Mouse (Mus musculus) heart, embryonic 11.5 days (tissue): ENCODE data around the gene Pcgf1. TPM values are rescaled to one million over a fixed set of nuclear protein-coding genes. Genes with fewer than 3 reads are reported as not detected.
A peak's percentile ranks its signal among the peaks of the same experiment; 100 is the strongest.

Experiments
- ATAC-seq: fragments of 200-750 bp; cut with Nextera tagmentation; replicated peaks from 2 replicates; pipeline ENCODE4 v1.8.0; 2017; ENCODE audit warnings: moderate library complexity; ENCODE audit not compliant: insufficient number of reproducible peaks, low FRiP score, low TSS enrichment
- H3K27ac ChIP-seq: fragments of 300-500 bp; sonication (generic); 2 replicates; pipeline ENCODE4 v1.5.1; 2014; ENCODE audit warnings: mild to moderate bottlenecking, low read depth, low read length
- H3K27me3 ChIP-seq: fragments of 300-500 bp; sonication (generic); 2 replicates; pipeline ENCODE4 v1.6.1; 2014; ENCODE audit warnings: mild to moderate bottlenecking, low read length, mixed read lengths; ENCODE audit not compliant: control insufficient read depth, insufficient read depth
- H3K36me3 ChIP-seq: fragments of 300-500 bp; sonication (generic); 2 replicates; pipeline ENCODE4 v1.6.1; 2014; ENCODE audit warnings: mild to moderate bottlenecking, low read length, moderate library complexity, mixed read lengths; ENCODE audit not compliant: control insufficient read depth, insufficient read depth
- H3K4me1 ChIP-seq: fragments of 300-500 bp; sonication (generic); 2 replicates; pipeline ENCODE4 v1.6.1; 2014; ENCODE audit warnings: low read length; ENCODE audit not compliant: control insufficient read depth, insufficient read depth
- H3K4me2 ChIP-seq: fragments of 300-500 bp; sonication (generic); 2 replicates; pipeline ENCODE4 v1.6.1; 2014; ENCODE audit warnings: mild to moderate bottlenecking, moderate library complexity
- H3K4me3 ChIP-seq: fragments of 300-500 bp; sonication (generic); 2 replicates; pipeline ENCODE4 v1.5.1; 2014; ENCODE audit warnings: low read depth, low read length
- H3K9ac ChIP-seq: fragments of 300-500 bp; sonication (generic); 2 replicates; pipeline ENCODE4 v1.6.1; 2014; ENCODE audit warnings: mild to moderate bottlenecking, low read depth, low read length, moderate library complexity
- H3K9me3 ChIP-seq: fragments of 300-500 bp; sonication (generic); replicated peaks from 2 replicates; pipeline ENCODE4 v1.6.1; 2016; ENCODE audit warnings: low read length; ENCODE audit not compliant: control insufficient read depth
- WGBS: fragments of 180-500 bp; shearing (Covaris S2); extraction: QIAGEN DNeasy Blood & Tissue Kit; methylation state at CpG from one replicate; pipeline ENCODE4 v1.1.7; 2014; ENCODE audit not compliant: insufficient replicate concordance; 5-methylcytosine and 5-hydroxymethylcytosine counted together
- polyA plus RNA-seq: library from polyadenylated mRNA; unstranded; fragments of >200 nt; fragmentation: Nextera tagmentation; extraction: Ambion mirVana; gene quantifications from 2 replicates; pipeline ENCODE4 v1.2.1, GENCODE M21; 2014

Pcgf1 gene
- polyA plus RNA-seq, 1 experiment from 2014 or later, result 15.1 TPM

GRCm38 (mm10) chr6:83101688-83102556 lies 24.3 kb downstream of the Pcgf1 start:
- H3K27ac ChIP-seq, result peak overlapping the region; percentile 68
- peak overlapping the region; percentile 87 for H3K4me2 ChIP-seq
- H3K4me1 ChIP-seq, result peaks cover 15% of the 10 kb centered on the region
- WGBS, result under 1% methylated on average over 72 of the region's 74 CpGs
- no peaks in the 10 kb centered on the region for H3K27me3 ChIP-seq
- no peaks in the 10 kb centered on the region for H3K9me3 ChIP-seq
- no peaks in the 10 kb centered on the region for H3K36me3 ChIP-seq
- H3K4me3 ChIP-seq, result peak overlapping the region; percentile 87
- H3K9ac ChIP-seq, result peak overlapping the region; percentile 85
- ATAC-seq, result peak; percentile 76

GRCm38 (mm10) chr6:83103130-83103650 lies 25.5 kb downstream of the Pcgf1 start:
- Histone ChIP-seq H3K9ac (peak overlapping the region; percentile 22; the same call in 1 of the 2 replicates), H3K4me3 (peak overlapping the region; percentile 87; the same call in 1 of the 2 replicates), H3K27me3 (no peaks in the 10 kb centered on the region), H3K27ac (no peak overlapping the region), H3K36me3 (no peaks in the 10 kb centered on the region), H3K4me2 (peak overlapping the region; percentile 87), H3K9me3 (no peaks in the 10 kb centered on the region), H3K4me1 (peaks cover 22% of the 10 kb centered on the region)
- peak; percentile 15 for ATAC-seq
- WGBS, result 36% methylated on average over 11 of the region's 11 CpGs

GRCm38 (mm10) chr6:83104158-83104557 lies 26.5 kb downstream of the Pcgf1 start:
- H3K4me2 ChIP-seq, result no peak overlapping the region
- peaks cover 24% of the 10 kb centered on the region for H3K4me1 ChIP-seq
- no peak for ATAC-seq
- H3K27me3 ChIP-seq, result no peaks in the 10 kb centered on the region
- no peak overlapping the region for H3K4me3 ChIP-seq
- WGBS, result 78% methylated on average over 4 of the region's 4 CpGs
- no peak overlapping the region for H3K27ac ChIP-seq
- H3K9ac ChIP-seq, result no peak overlapping the region
- H3K9me3 ChIP-seq, result no peaks in the 10 kb centered on the region
- no peaks in the 10 kb centered on the region for H3K36me3 ChIP-seq

GRCm38 (mm10) chr6:83107566-83108400 lies 30.1 kb downstream of the Pcgf1 start:
- 29% methylated on average over 13 of the region's 13 CpGs for WGBS

GRCm38 (mm10) chr6:83108762-83109668 lies 31.3 kb downstream of the Pcgf1 start, which contains the start of gene Mrpl53:
Gene Mrpl53 (plus strand): TSS chr6:83109040.
- WGBS, result under 1% methylated on average over 76 of the region's 76 CpGs
- Histone ChIP-seq H3K27ac (peak within 1 kb of the TSS; percentile 65), H3K4me1 (peaks cover 21% of the 10 kb centered on the region), H3K9ac (peak within 1 kb of the TSS; percentile 82), H3K4me3 (peak within 1 kb of the TSS; percentile 66), H3K9me3 (no peaks in the 10 kb centered on the region), H3K27me3 (no peaks in the 10 kb centered on the region), H3K36me3 (no peaks in the 10 kb centered on the region), H3K4me2 (peak within 1 kb of the TSS; percentile 82)
- ATAC-seq, result peak; percentile 79

More at GRCm38 (mm10) chr6:83107566-83108400, 30.1 kb downstream of the Pcgf1 start:
- no peaks in the 10 kb centered on the region for H3K27me3 ChIP-seq
- H3K4me2 ChIP-seq, result peak overlapping the region; percentile 82
- no peaks in the 10 kb centered on the region for H3K9me3 ChIP-seq
- H3K27ac ChIP-seq, result no peak overlapping the region
- H3K36me3 ChIP-seq, result no peaks in the 10 kb centered on the region
- ATAC-seq, result no peak
- peak overlapping the region; percentile 18; the same call in 1 of the 2 replicates for H3K9ac ChIP-seq
- H3K4me1 ChIP-seq, result peaks cover 28% of the 10 kb centered on the region
- H3K4me3 ChIP-seq, result peak overlapping the region; percentile 66

- H3K9ac ChIP-seq, result no peak overlapping the region
- no peak overlapping the region for H3K4me3 ChIP-seq
- H3K4me1 ChIP-seq, result peaks cover 32% of the 10 kb centered on the region
- 77% methylated on average over 4 of the region's 4 CpGs for WGBS
- no peak for ATAC-seq
- no peaks in the 10 kb centered on the region for H3K36me3 ChIP-seq
- H3K27ac ChIP-seq, result no peak overlapping the region
- no peaks in the 10 kb centered on the region for H3K27me3 ChIP-seq
- H3K9me3 ChIP-seq, result no peaks in the 10 kb centered on the region
- H3K4me2 ChIP-seq, result no peak overlapping the region
Observed at GRCm38 (mm10) chr6:83111510-83112136, 34.0 kb downstream of the Pcgf1 start.

GRCm38 (mm10) chr6:83115011-83115671 lies 37.5 kb downstream of the Pcgf1 start, which contains the start of gene Mogs:
Gene Mogs (plus strand): TSS chr6:83115496.
- H3K36me3 ChIP-seq, result peaks cover 22% of the 10 kb centered on the region
- peak; percentile 82 for ATAC-seq

More at GRCm38 (mm10) chr6:83115011-83115671, 37.5 kb downstream of the Pcgf1 start, which contains the start of gene Mogs:
- under 1% methylated on average over 46 of the region's 58 CpGs for WGBS
- H3K27me3 ChIP-seq, result no peaks in the 10 kb centered on the region
- no peaks in the 10 kb centered on the region for H3K9me3 ChIP-seq
- H3K27ac ChIP-seq, result peak within 1 kb of the TSS; percentile 87
- H3K9ac ChIP-seq, result peak within 1 kb of the TSS; percentile 87
- H3K4me2 ChIP-seq, result peak within 1 kb of the TSS; percentile 89
- peak within 1 kb of the TSS; percentile 65 for H3K4me3 ChIP-seq
- H3K4me1 ChIP-seq, result peaks cover 30% of the 10 kb centered on the region
